Mouse (Mus musculus): Measurements from ENCODE around the gene Spen.

The Spen gene

DNA sequence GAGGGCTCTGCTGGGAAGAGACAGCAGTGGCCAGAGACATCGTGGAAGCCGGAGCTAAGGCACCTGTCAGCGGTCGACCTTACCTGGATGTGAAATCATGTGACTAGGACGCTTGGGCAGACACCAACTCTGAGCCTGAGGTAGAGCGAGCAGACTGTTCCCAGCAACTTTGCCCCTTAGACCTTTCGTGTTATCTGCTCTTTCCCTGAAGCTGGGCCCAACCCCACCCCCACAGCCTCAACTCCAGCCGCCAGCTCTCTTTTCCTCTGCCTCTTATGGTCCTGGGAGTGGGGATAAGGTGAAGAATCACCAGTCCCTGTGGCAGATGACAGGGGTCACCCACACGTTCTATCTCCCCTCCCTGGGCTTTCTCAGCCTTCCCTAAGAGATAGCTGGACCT, 117.5 kb downstream of the Spen start:
- DNase-seq (ENCODE audit: low spot score in 2 of 2): no peak

GRCm38 (mm10) chr4:141420192-141420829, 118.1 kb downstream of the Spen start, which contains the start of gene Hspb7:
Gene Hspb7 (plus strand): TSS chr4:141420779.
- DNase-seq (ENCODE audit: low spot score in 2 of 2): no peak

- peak in 1 of 2 experiments; percentile 50 for DNase-seq (ENCODE audit: low spot score in 2 of 2)
Measured at GRCm38 (mm10) chr4:141419398-141420191, 118.8 kb downstream of the Spen start.
